Mouse (Mus musculus): ENCODE results near the gene Vti1a.

GRCm38 (mm10) chr19:55389019-55389418 lies 72.9 kb downstream of the Vti1a start:
- TF ChIP-seq CTCF (IDR thresholded peaks at IDR 0.05; ENCODE audit: borderline replicate concordance, insufficient read depth, low read length) (no peak), POLR2A (IDR thresholded peaks at IDR 0.05; ENCODE audit: low read depth, low read length) (no peak)
